Mouse (Mus musculus): Measurements from ENCODE around the gene D930048N14Rik. TPM values are rescaled to one million over a fixed set of nuclear protein-coding genes. Genes with fewer than 3 reads are reported as not detected.
A peak's percentile ranks its signal among the peaks of the same experiment; 100 is the strongest.
"Not testable (repeated sequence)": the region's sequence is repeated elsewhere in the genome, so short reads cannot be mapped to it uniquely, and the experiment has no call there.

D930048N14Rik gene
- total RNA-seq, 2 experiments from 2014 or later = 0.91 to 1.1 TPM

DNA sequence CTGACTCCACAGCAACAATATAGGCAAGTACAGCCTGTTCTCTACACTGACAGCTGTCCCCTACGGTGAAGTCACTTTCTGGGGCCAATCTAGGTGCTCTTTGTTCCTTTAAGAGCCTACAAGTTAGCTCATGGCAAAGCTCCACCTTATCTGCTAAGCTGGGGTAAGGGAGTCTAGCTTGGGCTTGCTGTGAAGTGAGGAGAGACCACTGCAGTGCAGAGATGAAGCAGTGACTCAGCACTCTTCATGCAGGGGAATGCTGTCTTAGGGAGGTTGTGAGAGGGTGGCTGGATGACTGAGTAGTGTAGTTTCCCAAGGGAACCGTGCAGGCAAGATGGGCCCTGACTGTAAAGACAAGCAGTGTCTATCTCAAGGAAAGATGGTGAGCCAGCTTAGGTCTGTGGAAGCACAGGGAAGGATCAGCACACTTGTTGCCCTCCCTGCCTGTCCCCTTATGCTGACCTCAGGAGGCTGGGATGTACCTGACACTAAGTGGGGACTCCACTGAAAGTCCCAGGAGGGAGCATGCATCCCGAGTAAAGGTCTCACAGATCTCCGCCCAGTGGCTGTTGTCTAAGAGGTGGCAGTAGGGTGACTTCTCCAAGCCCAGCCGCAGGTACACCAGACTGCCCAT lies 25.4 kb upstream of the D930048N14Rik start:
- intact Hi-C loops (cut with DNase I) = no loop called here
- no peak for DNase-seq (ENCODE audit: low spot score in 2 of 2)

GRCm38 (mm10) chr11:51627425-51627824 lies 23.3 kb upstream of the D930048N14Rik start:
- intact Hi-C loops (cut with DNase I) = no loop called here
- DNase-seq (ENCODE audit: low spot score in 2 of 2) = no peak

GRCm38 (mm10) chr11:51627907-51628306 lies 22.8 kb upstream of the D930048N14Rik start:
- intact Hi-C loops (cut with DNase I) = no loop called here

DNA sequence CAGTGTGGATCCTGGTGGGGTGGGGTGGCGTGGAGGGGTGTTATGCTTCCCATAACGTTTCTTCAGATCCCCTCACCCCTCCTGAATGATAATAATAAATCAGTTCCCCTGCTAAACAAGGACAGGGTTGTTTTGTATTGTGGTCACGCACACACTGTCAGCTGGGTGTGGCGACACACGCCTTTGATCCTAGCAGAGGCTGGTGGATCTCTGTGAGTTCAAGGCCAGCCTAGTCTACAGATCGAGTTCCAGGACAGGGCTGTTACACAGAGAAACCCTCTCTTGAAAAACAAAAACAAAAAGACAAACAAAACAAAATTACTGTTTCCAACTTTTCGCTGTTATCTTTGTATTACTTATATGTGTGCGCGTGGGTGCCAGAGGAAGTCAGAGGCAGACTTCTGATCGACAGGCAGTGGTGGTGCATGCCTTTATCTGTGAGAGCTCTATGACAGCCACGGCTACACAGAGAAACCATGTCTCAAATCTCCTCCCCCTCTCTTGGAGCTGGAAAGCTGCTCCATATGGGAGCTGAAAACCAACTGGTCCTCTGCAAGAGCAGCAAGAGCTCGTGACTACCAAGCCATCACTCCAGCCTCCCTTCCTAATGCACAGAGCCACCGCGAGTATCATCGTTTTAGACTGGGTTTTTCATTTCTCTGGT lies 21.0 kb upstream of the D930048N14Rik start:
- intact Hi-C loops (cut with DNase I) = no loop called here
- peak; percentile 53 to 78 for DNase-seq (ENCODE audit: low spot score in 2 of 2)

More at GRCm38 (mm10) chr11:51627907-51628306, 22.8 kb upstream of the D930048N14Rik start:
- no peak for DNase-seq (ENCODE audit: low spot score in 2 of 2)

DNA sequence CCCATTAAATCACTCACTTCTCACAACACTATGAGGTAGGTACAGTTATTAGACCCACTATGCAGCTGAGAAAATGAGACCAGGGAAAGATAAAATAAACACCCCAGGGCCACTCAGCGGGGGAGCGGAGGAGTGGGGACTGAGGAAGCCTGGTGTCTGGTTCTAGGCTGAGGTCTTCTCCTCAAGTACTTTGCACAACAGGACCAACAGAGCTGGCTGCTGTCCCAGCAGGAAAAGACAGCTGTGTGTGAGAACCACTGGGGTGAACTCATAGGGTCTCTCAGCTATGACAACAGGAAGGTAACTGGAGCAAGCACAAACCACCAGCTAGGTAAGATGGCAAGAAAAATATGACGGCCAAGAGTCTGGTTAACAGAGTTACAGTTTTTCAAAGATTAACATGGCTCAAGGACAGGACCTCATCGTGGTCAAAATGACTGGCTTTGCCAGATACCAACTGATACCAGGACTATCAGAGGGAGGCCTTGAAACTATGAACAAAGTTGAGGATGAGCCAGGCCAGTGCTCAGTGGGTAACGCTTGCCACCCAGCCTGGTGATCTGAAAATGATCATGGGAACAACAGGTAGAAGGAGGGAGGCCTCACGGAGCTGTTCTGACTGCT lies 18.5 kb upstream of the D930048N14Rik start:
- intact Hi-C loops (cut with DNase I) = no loop called here
- DNase-seq (ENCODE audit: low spot score in 2 of 2) = no peak

GRCm38 (mm10) chr11:51633200-51633599 lies 17.6 kb upstream of the D930048N14Rik start:
- DNase-seq (ENCODE audit: low spot score in 2 of 2); intact Hi-C loops (cut with DNase I): not testable (repeated sequence)

DNA sequence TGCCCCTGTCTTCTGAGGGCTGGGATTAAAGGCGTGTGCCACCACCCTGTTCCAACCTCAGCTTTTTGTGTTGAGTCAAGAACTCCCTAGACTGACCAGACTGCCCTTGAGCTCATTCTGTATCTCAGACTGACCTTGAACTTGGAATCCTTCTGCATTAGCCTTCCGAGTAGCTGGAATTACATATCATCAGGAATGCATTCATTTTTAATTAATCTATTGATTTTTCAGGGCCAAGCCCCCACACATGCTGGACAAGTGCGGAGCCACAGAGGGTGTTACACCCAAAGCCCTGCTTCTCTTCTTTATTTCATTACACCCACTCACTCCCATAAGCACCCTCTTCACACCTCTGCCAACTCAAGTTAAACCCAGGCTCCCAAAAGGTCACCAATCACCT lies 17.0 kb upstream of the D930048N14Rik start:
- intact Hi-C loops (cut with DNase I) = no loop called here
- no peak for DNase-seq (ENCODE audit: low spot score in 2 of 2)

DNA sequence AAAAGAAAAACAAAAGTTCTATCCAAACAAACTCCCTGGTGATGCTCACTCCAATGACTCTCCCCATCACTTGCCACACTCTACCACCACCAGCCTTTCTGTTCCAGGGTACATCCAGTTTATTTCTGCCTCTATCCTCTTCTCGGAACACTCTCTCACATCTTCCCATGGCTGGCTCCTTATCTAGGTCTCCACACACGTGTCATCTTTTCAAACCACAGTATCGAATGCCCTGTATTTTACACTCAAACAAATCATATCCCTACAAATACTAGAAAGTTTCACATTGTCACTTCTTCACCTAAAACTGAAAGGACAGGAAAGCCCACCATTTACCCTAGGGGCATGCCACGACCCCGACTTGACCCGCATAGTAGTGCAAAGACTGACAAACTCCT lies 15.6 kb upstream of the D930048N14Rik start:
- DNase-seq (ENCODE audit: low spot score in 2 of 2) = no peak
- intact Hi-C loops (cut with DNase I) = no loop called here

DNA sequence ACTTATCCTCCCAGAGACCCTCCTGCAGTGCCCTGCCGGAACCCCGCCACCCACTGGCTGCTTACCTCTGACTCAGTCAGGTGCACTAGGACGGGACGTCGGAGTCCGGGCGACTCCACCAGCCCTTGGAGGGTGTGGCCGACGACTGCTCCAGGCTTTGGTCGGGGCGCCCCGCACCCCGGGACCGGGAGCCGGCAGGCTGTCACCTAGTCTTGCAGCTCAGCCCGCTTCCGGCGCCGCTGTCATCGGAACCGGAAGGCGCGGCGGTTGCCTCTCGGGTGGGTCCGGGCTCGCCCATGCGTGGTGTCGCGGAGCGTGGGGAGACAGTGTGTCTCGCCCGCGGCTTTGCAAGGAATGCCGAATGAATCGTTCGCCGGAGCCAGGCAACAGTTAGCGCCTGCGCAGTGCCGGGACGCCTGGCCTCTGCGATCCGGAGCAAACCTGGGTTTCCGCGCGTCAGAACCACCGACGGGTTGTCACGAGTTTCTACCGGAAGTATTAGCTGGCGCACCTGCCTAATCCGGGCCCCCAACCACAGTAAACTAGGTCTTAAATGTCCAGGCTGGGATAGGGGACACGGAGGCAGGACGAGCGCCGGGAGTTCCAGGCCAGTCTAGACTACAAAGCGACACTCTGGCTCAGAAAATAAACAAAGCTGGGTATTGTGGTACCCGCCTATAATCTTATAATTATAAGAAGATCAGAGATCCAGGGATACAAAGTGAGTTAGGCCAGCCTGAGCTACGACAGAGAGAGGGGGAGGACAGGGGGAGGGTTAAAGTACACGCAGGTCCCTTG lies 15.0 kb upstream of the D930048N14Rik start, which contains the start of gene Rmnd5b:
Rmnd5b (minus strand) TSS at position 372 of the 798 bp plus-strand sequence.
- peak; percentile 95 to 97 for DNase-seq (ENCODE audit: low spot score in 2 of 2)
- intact Hi-C loops (cut with DNase I) = no loop called here

GRCm38 (mm10) chr11:51636323-51636684 lies 14.4 kb upstream of the D930048N14Rik start:
- peak; percentile 63 to 72 for DNase-seq (ENCODE audit: low spot score in 2 of 2)
- intact Hi-C loops (cut with DNase I) = no loop called here

DNA sequence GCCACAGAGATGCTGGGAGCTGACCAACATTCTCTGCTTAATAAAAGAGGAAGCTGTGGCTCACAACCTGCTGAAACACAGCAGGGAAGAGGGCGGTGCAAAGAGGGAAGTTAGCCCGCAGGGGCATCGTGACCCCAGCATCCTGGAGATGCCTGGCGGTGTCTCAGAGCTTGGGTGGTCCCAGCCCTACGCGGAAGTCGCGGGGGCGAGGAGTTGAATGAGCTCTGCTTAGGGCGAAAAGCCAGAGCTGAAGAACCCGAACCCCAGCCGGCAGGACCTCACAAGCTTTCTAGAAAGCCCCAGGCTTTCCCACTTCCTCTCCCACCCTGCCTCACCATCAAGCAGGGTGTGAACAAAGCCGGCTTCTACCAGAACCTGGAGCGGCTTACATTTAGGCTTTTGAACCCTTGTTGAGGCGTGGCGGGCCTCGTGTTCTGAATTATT lies 12.8 kb upstream of the D930048N14Rik start:
- intact Hi-C loops (cut with DNase I) = no loop called here
- peak in 1 of 2 experiments; percentile 55 for DNase-seq (ENCODE audit: low spot score in 2 of 2)

GRCm38 (mm10) chr11:51638497-51638896 lies 12.3 kb upstream of the D930048N14Rik start:
- DNase-seq (ENCODE audit: low spot score in 2 of 2) = no peak
- intact Hi-C loops (cut with DNase I) = no loop called here

DNA sequence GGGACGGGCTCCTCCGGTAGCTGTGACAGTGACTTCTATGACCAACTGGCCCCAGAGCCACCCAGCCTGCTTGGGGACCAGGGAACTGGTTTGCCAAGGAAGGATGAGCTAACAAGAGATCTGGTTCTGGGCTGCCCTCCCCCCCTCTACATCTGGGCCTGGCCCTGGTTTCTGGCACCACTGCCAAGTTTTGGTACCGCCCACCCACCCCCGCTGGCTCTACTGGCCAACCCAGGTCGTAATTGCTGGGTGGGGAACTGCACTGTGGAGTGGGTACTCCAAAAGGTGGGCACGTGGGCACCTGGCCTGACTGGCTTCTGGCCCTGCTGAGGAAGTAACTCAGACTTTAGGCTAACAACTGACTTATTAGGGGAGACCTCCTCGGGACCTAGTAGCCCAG lies 10.0 kb upstream of the D930048N14Rik start:
- intact Hi-C loops (cut with DNase I) = no loop called here

GRCm38 (mm10) chr11:51643202-51643601 lies 7.6 kb upstream of the D930048N14Rik start:
- no peak for DNase-seq (ENCODE audit: low spot score in 2 of 2)
- intact Hi-C loops (cut with DNase I) = no loop called here

More for the DNA sequence above, 10.0 kb upstream of the D930048N14Rik start:
- no peak for DNase-seq (ENCODE audit: low spot score in 2 of 2)

DNA sequence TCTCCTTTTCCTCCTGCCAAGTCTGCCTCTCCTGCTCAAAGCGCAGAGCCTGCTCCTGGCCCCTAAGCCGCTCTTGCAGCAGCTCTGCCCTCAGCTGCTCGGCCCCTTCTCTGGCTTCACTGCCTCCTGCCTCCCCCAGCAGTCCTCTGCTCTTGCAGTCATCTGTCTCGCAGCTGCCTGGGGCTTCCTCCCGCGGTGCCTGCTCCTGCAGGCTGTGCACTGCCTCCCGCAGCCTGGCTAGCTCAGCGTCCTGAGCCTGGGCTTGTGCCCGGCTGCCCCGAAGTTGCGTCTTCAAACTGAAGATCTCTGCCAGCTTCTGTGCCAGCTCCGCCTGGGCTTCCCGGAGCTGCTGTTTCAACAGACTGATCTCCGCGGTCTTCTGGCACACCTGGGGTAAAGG lies 7.0 kb upstream of the D930048N14Rik start:
- intact Hi-C loops (cut with DNase I) = no loop called here
- DNase-seq (ENCODE audit: low spot score in 2 of 2) = no peak

DNA sequence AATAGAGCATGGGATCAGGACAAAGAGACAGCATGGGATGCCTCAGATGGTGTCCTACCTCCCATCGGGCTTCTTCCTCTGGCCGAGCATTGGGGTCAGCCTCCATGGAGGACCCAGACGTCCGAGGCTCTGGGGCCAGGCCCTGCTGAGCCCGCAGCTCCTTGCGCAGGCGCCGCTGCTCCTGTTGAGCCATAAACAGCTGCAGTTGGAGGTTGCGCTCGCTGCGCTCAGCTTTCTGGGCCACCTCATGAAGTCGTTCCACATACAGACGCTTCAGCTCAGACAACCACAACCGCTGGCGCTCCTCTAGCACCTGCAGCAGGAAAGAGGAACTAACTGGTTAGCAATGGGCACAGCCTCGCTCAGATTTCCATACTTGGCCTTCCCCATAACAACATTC lies 6.5 kb upstream of the D930048N14Rik start:
- intact Hi-C loops (cut with DNase I) = no loop called here

DNA sequence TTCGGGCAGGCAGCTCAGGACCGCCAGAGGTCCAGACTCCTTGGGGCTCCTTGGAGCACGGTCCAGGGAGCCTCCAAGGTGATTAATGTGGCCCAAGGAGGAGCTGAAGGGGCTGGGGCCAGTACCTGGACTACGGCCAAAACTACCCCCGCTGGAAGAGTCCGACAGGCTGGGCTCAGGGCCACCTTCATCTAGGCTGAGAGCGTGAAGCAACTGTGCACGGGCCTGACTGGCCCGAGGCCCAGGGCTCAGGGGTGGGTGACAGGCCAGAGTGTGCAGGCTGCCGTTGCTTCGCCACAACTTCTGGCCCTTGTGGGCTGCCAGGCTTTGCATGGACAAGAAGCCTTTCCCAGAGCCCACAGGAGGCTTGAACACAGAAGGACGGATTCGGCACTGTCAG lies 5.5 kb upstream of the D930048N14Rik start:
- no peak for DNase-seq (ENCODE audit: low spot score in 2 of 2)
- intact Hi-C loops (cut with DNase I) = no loop called here

More for the DNA sequence above, 6.5 kb upstream of the D930048N14Rik start:
- DNase-seq (ENCODE audit: low spot score in 2 of 2) = no peak

- intact Hi-C loops (cut with DNase I) = no loop called here
- no peak for DNase-seq (ENCODE audit: low spot score in 2 of 2)
These were observed 4.5 kb upstream of the D930048N14Rik start for GRCm38 (mm10) chr11:51646245-51646644.

GRCm38 (mm10) chr11:51646751-51647667 lies 3.7 kb upstream of the D930048N14Rik start:
- intact Hi-C loops (cut with DNase I) = no loop called here
- DNase-seq (ENCODE audit: low spot score in 2 of 2) = no peak
